Comparison of ENCODE assay signal across 8 mouse cellular contexts in the genomic region with DNA sequence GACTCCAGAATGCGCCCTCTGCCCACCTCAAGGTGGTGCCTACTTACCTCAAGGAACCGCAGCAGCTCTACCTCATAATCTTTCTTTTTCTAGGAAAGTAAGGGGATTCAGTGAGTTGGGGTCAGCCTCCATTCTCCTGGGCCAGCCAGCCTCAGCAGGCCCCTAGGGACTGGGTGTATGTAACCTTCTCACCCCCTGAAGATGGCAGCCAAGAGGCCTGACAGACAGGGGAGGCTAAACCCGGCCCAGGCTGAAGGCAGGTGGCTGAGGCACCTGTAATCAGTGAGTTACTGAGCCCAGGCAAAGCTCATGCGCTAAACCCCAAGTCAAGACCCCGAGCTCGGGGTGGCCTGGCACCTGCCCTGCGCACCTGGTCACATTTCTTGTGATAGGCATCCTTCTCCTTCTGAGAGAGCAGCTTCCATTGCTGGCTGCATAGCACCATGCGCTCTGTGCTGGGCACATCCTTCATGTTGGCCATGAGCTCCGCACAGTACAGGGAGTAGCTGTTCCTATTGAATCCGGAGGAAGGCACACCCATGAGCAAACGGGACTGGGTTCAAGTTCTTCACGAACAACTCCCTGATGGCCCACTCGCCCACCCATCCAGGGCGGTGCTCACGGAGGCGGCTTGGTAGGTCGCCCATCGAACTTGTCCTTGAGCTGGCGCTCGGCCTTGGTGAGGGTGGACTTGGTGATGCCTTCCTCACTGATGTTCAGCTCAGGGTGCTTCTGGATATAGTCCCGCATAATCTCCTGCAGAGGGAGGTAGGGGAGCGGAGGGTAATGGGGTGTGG. TPM values are rescaled to one million over a fixed set of nuclear protein-coding genes. Genes with fewer than 3 reads are reported as not detected.
A peak's percentile ranks its signal among the peaks of the same experiment; 100 is the strongest.
DNase-seq lines count a peak whose midpoint lies in the region; ATAC-seq and TF ChIP-seq lines count a peak whose summit lies in the region.

No protein-coding gene starts in this region.

- TF ChIP-seq EP300 in ES-Bruce4 (IDR thresholded peaks at IDR 0.05; ENCODE audit: insufficient read depth, low read depth, low read length) = no peak

- peak overlapping the region; percentile 81 for H3K4me2 ChIP-seq in heart, embryonic 13.5 days
- peak overlapping the region; percentile 44 for H3K4me2 ChIP-seq in forebrain, embryonic 15.5 days (replicated peaks)

- peaks cover 85% of the 10 kb centered on the region for H3K36me3 ChIP-seq in heart, embryonic 13.5 days
- peaks cover 54% of the 10 kb centered on the region for H3K36me3 ChIP-seq in ES-Bruce4 (ENCODE audit: control insufficient read depth, insufficient read depth, low read length, poor library complexity, severe bottlenecking)
- peaks cover 70% of the 10 kb centered on the region for H3K36me3 ChIP-seq in forebrain, embryonic 15.5 days
- peaks cover 96% of the 10 kb centered on the region for H3K36me3 ChIP-seq in midbrain, embryonic 10.5 days

- H3K4me3 ChIP-seq in heart, embryonic 13.5 days = peak overlapping the region; percentile 55
- H3K4me3 ChIP-seq in ES-Bruce4 (ENCODE audit: low read depth, low read length) = peak overlapping the region; percentile 70
- peak overlapping the region; percentile 28; the same call in 1 of the 2 replicates for H3K4me3 ChIP-seq in forebrain, embryonic 15.5 days
- H3K4me3 ChIP-seq in midbrain, embryonic 10.5 days = peak overlapping the region; percentile 52

- WGBS in heart, embryonic 13.5 days = 87% methylated on average over 22 of the region's 22 CpGs
- WGBS in forebrain, embryonic 15.5 days = 88% methylated on average over 22 of the region's 22 CpGs
- WGBS in midbrain, embryonic 10.5 days = 89% methylated on average over 22 of the region's 22 CpGs

- H3K27me3 ChIP-seq in heart, embryonic 13.5 days (replicated peaks) = no peaks in the 10 kb centered on the region
- no peaks in the 10 kb centered on the region for H3K27me3 ChIP-seq in ES-Bruce4 (ENCODE audit: control insufficient read depth, insufficient read depth, low read length, poor library complexity, severe bottlenecking)
- H3K27me3 ChIP-seq in forebrain, embryonic 15.5 days = no peaks in the 10 kb centered on the region
- no peaks in the 10 kb centered on the region for H3K27me3 ChIP-seq in midbrain, embryonic 10.5 days (ENCODE audit: low read depth, poor library complexity, severe bottlenecking)

- DNase-seq in heart, postnatal 14 days = no peak
- no peak for DNase-seq in midbrain, embryonic 10.5 days (ENCODE audit: low spot score)
- no peak for DNase-seq in Muller cell, postnatal 12 days (ENCODE audit: inconsistent ontology term)
- no peak for DNase-seq in ovary, postnatal 10 days (ENCODE audit: low spot score)

- no peak for TF ChIP-seq CTCF in ES-Bruce4 (IDR thresholded peaks at IDR 0.05; ENCODE audit: low read depth, low read length)

- no peaks in the 10 kb centered on the region for H3K9me3 ChIP-seq in heart, embryonic 13.5 days
- no peaks in the 10 kb centered on the region for H3K9me3 ChIP-seq in ES-Bruce4 (replicated peaks; ENCODE audit: control insufficient read depth, insufficient read depth, low read length, poor library complexity, severe bottlenecking)
- H3K9me3 ChIP-seq in forebrain, embryonic 15.5 days = no peaks in the 10 kb centered on the region
- no peaks in the 10 kb centered on the region for H3K9me3 ChIP-seq in midbrain, embryonic 10.5 days (replicated peaks)

- TF ChIP-seq POLR2A in ES-Bruce4 (IDR thresholded peaks at IDR 0.05; ENCODE audit: insufficient read depth, low read length) = no peak

- peak overlapping the region; percentile 74; the same call in 1 of the 2 replicates for H3K27ac ChIP-seq in heart, embryonic 13.5 days (replicated peaks)
- peak overlapping the region; percentile 48; the same call in 1 of the 2 replicates for H3K27ac ChIP-seq in ES-Bruce4 (ENCODE audit: insufficient read depth, low read length)
- H3K27ac ChIP-seq in forebrain, embryonic 15.5 days (replicated peaks) = peak overlapping the region; percentile 54
- H3K27ac ChIP-seq in midbrain, embryonic 10.5 days (replicated peaks) = peak overlapping the region; percentile 69; the same call in 1 of the 2 replicates

- intact Hi-C loops in heart, postnatal 14 days (cut with DNase I) = loop anchor here (2.0 to 10.0 kb wide), 3 partner anchors 101 to 245 kb away; partner anchors contain the start of genes Gpatch8 and Grn

- peaks cover 32% of the 10 kb centered on the region for H3K4me1 ChIP-seq in heart, embryonic 13.5 days
- no peaks in the 10 kb centered on the region for H3K4me1 ChIP-seq in ES-Bruce4 (ENCODE audit: control insufficient read depth, insufficient read depth, low read length)
- peaks cover 17% of the 10 kb centered on the region for H3K4me1 ChIP-seq in forebrain, embryonic 15.5 days
- peaks cover 37% of the 10 kb centered on the region for H3K4me1 ChIP-seq in midbrain, embryonic 10.5 days

- H3K9ac ChIP-seq in heart, embryonic 13.5 days = peak overlapping the region; percentile 77
- peak overlapping the region; percentile 71 for H3K9ac ChIP-seq in ES-Bruce4 (ENCODE audit: low read depth, poor library complexity, severe bottlenecking)
- no peak overlapping the region for H3K9ac ChIP-seq in forebrain, embryonic 15.5 days (replicated peaks)

- no peak for ATAC-seq in heart, embryonic 13.5 days (ENCODE audit: extremely low read depth, insufficient number of reproducible peaks, low FRiP score, low TSS enrichment)
- no peak; the same call in 1 of the 2 replicates for ATAC-seq in forebrain, embryonic 15.5 days (replicated peaks)
- no peak for ATAC-seq in monocyte, adult 5-6 weeks (replicated peaks; ENCODE audit: insufficient number of reproducible peaks, low FRiP score, low TSS enrichment, poor library complexity, severe bottlenecking)

RNA-seq across cellular contexts. Expression of gene Ubtf, which starts 9.5 kb away (rescaled TPM):
- 51.1 and 53.1 TPM in 2 replicates for polyA plus RNA-seq in heart, embryonic 13.5 days (2015; fragmentation: Nextera tagmentation; extraction: Ambion mirVana)
- total RNA-seq in heart, postnatal 14 days (2021) = 10 to 100 TPM; 60.1 to 69.7 TPM
- polyA plus RNA-seq in ES-Bruce4 (2011; ENCODE audit: insufficient read depth, insufficient read length, low read depth, missing spikeins) = 81.7 and 82.0 TPM in 2 replicates
- polyA plus RNA-seq in forebrain, embryonic 15.5 days (2015; fragmentation: Nextera tagmentation; extraction: Ambion mirVana) = 105 and 107 TPM in 2 replicates
- 89.6 and 90.3 TPM in 2 replicates for polyA plus RNA-seq in midbrain, embryonic 10.5 days (2016; fragmentation: Nextera tagmentation; extraction: Ambion mirVana)
- 160 to 166 TPM (median 161 TPM) in 3 replicates for total RNA-seq in monocyte, adult 5-6 weeks (2017)

RNA-seq across cellular contexts. Expression of gene Atxn7l3, which starts 13.6 kb away (rescaled TPM):
- polyA plus RNA-seq in heart, embryonic 13.5 days (2015; fragmentation: Nextera tagmentation; extraction: Ambion mirVana) = 8.5 and 9.2 TPM in 2 replicates
- total RNA-seq in heart, postnatal 14 days (2021) = 10 to 100 TPM; 26.5 to 29.5 TPM
- polyA plus RNA-seq in ES-Bruce4 (2011; ENCODE audit: insufficient read depth, insufficient read length, low read depth, missing spikeins) = 44.3 and 50.3 TPM in 2 replicates
- 27.6 and 29.5 TPM in 2 replicates for polyA plus RNA-seq in forebrain, embryonic 15.5 days (2015; fragmentation: Nextera tagmentation; extraction: Ambion mirVana)
- 13.9 and 16.5 TPM in 2 replicates for polyA plus RNA-seq in midbrain, embryonic 10.5 days (2016; fragmentation: Nextera tagmentation; extraction: Ambion mirVana)
- 29.9 to 43.6 TPM (median 29.9 TPM) in 3 replicates for total RNA-seq in monocyte, adult 5-6 weeks (2017)

RNA-seq across cellular contexts. Expression of gene Tmub2, which starts 25.3 kb away (rescaled TPM):
- polyA plus RNA-seq in heart, embryonic 13.5 days (2015; fragmentation: Nextera tagmentation; extraction: Ambion mirVana) = 36.8 and 41.2 TPM in 2 replicates
- 10 to 100 TPM; 26.6 TPM for total RNA-seq in heart, postnatal 14 days (2021)
- polyA plus RNA-seq in ES-Bruce4 (2011; ENCODE audit: insufficient read depth, insufficient read length, low read depth, missing spikeins) = 19.7 and 20.0 TPM in 2 replicates
- polyA plus RNA-seq in forebrain, embryonic 15.5 days (2015; fragmentation: Nextera tagmentation; extraction: Ambion mirVana) = 73.1 and 73.4 TPM in 2 replicates
- polyA plus RNA-seq in midbrain, embryonic 10.5 days (2016; fragmentation: Nextera tagmentation; extraction: Ambion mirVana) = 51.3 and 60.5 TPM in 2 replicates
- 25.7 to 34.3 TPM (median 26.5 TPM) in 3 replicates for total RNA-seq in monocyte, adult 5-6 weeks (2017)

RNA-seq across cellular contexts. Expression of gene Asb16, which starts 41.5 kb away (rescaled TPM):
- polyA plus RNA-seq in heart, embryonic 13.5 days (2015; fragmentation: Nextera tagmentation; extraction: Ambion mirVana) = 0.09 TPM in 1 of 2 replicates, not detected in the other
- under 1 TPM; 0.61 to 0.62 TPM for total RNA-seq in heart, postnatal 14 days (2021)
- 0.70 and 2.3 TPM in 2 replicates for polyA plus RNA-seq in ES-Bruce4 (2011; ENCODE audit: insufficient read depth, insufficient read length, low read depth, missing spikeins)
- polyA plus RNA-seq in forebrain, embryonic 15.5 days (2015; fragmentation: Nextera tagmentation; extraction: Ambion mirVana) = not detected in 2 replicates
- polyA plus RNA-seq in midbrain, embryonic 10.5 days (2016; fragmentation: Nextera tagmentation; extraction: Ambion mirVana) = 0.05 TPM in 1 of 2 replicates, not detected in the other
- total RNA-seq in monocyte, adult 5-6 weeks (2017) = not detected in 3 replicates

RNA-seq across cellular contexts. Expression of gene Slc4a1, which starts 56.0 kb away (rescaled TPM):
- polyA plus RNA-seq in heart, embryonic 13.5 days (2015; fragmentation: Nextera tagmentation; extraction: Ambion mirVana) = 47.2 and 59.5 TPM in 2 replicates
- total RNA-seq in heart, postnatal 14 days (2021) = 10 to 100 TPM; 22.7 to 23.0 TPM
- polyA plus RNA-seq in ES-Bruce4 (2011; ENCODE audit: insufficient read depth, insufficient read length, low read depth, missing spikeins) = 0.48 and 0.53 TPM in 2 replicates
- polyA plus RNA-seq in forebrain, embryonic 15.5 days (2015; fragmentation: Nextera tagmentation; extraction: Ambion mirVana) = 1.9 and 2.6 TPM in 2 replicates
- polyA plus RNA-seq in midbrain, embryonic 10.5 days (2016; fragmentation: Nextera tagmentation; extraction: Ambion mirVana) = 33.8 and 33.9 TPM in 2 replicates
- total RNA-seq in monocyte, adult 5-6 weeks (2017) = 2.2 to 10.4 TPM (median 8.0 TPM) in 3 replicates
